Mouse (Mus musculus) C2C12 (cell line): ENCODE data around the gene Adamts20.

Source experiments
- CTCF ChIP-seq: IDR thresholded peaks from one replicate; pipeline ENCODE4 v1.5.1; 2011; ENCODE audit not compliant: control insufficient read depth, insufficient read depth, insufficient read length
- MAX ChIP-seq: IDR thresholded peaks from one replicate; pipeline ENCODE4 v1.6.1; 2011; ENCODE audit warnings: mild to moderate bottlenecking, control low read depth
- MYOG ChIP-seq: IDR thresholded peaks from one replicate; pipeline ENCODE4 v1.6.1; 2011; ENCODE audit not compliant: control insufficient read depth, insufficient read length; ENCODE audit errors: extremely low read depth

- TF ChIP-seq MYOG (no peak), CTCF (no peak), MAX (no peak)
Observed at GRCm38 (mm10) chr15:94503451-94504215, 38.4 kb upstream of the Adamts20 start.
